Mouse (Mus musculus): ENCODE data around the gene Btbd11. TPM values are rescaled to one million over a fixed set of nuclear protein-coding genes. Genes with fewer than 3 reads are reported as not detected.

Btbd11 gene
- polyA plus RNA-seq, 1 experiment from 2014 or later = 0.77 TPM

- no peak overlapping the region for H3K27ac ChIP-seq (ENCODE audit: low read depth, low read length)
- no peak overlapping the region for H3K9ac ChIP-seq (ENCODE audit: low read depth, low read length)
- H3K4me1 ChIP-seq (ENCODE audit: control insufficient read depth, insufficient read depth, low read length) = no peaks in the 10 kb centered on the region
- H3K4me3 ChIP-seq (ENCODE audit: low read depth, low read length) = no peak overlapping the region
- no peak for ATAC-seq (replicated peaks; ENCODE audit: insufficient number of reproducible peaks, low FRiP score, low TSS enrichment)
- no peaks in the 10 kb centered on the region for H3K36me3 ChIP-seq (ENCODE audit: control insufficient read depth, insufficient read depth, low read length)
- no peak overlapping the region for H3K4me2 ChIP-seq
- WGBS (ENCODE audit: insufficient replicate concordance) = 19% methylated on average over 7 of the region's 7 CpGs
- H3K9me3 ChIP-seq (replicated peaks; ENCODE audit: control insufficient read depth, low read length) = no peaks in the 10 kb centered on the region
- H3K27me3 ChIP-seq (ENCODE audit: control insufficient read depth, insufficient read depth, low read length) = 0 out of 2 replicates have a peak, but pooled peaks cover 4% of the 10 kb centered on the region
These were observed 251.0 kb downstream of the Btbd11 start for GRCm38 (mm10) chr10:85637580-85637979.

- H3K9me3 ChIP-seq (replicated peaks; ENCODE audit: control insufficient read depth, low read length) = no peaks in the 10 kb centered on the region
- 0 out of 2 replicates have a peak, but pooled peaks cover 4% of the 10 kb centered on the region for H3K27me3 ChIP-seq (ENCODE audit: control insufficient read depth, insufficient read depth, low read length)
- H3K4me2 ChIP-seq = no peak overlapping the region
- no peak overlapping the region for H3K4me3 ChIP-seq (ENCODE audit: low read depth, low read length)
- no peaks in the 10 kb centered on the region for H3K36me3 ChIP-seq (ENCODE audit: control insufficient read depth, insufficient read depth, low read length)
- 49% methylated on average over 5 of the region's 5 CpGs for WGBS (ENCODE audit: insufficient replicate concordance)
- H3K9ac ChIP-seq (ENCODE audit: low read depth, low read length) = no peak overlapping the region
- H3K4me1 ChIP-seq (ENCODE audit: control insufficient read depth, insufficient read depth, low read length) = no peaks in the 10 kb centered on the region
- no peak overlapping the region for H3K27ac ChIP-seq (ENCODE audit: low read depth, low read length)
- no peak for ATAC-seq (replicated peaks; ENCODE audit: insufficient number of reproducible peaks, low FRiP score, low TSS enrichment)
These were observed 251.5 kb downstream of the Btbd11 start for GRCm38 (mm10) chr10:85638141-85638540.

GRCm38 (mm10) chr10:85639581-85639980, 253.0 kb downstream of the Btbd11 start:
- Histone ChIP-seq H3K9me3 (replicated peaks; ENCODE audit: control insufficient read depth, low read length) (no peaks in the 10 kb centered on the region), H3K4me1 (ENCODE audit: control insufficient read depth, insufficient read depth, low read length) (no peaks in the 10 kb centered on the region), H3K27me3 (ENCODE audit: control insufficient read depth, insufficient read depth, low read length) (0 out of 2 replicates have a peak, but pooled peaks cover 4% of the 10 kb centered on the region), H3K4me3 (ENCODE audit: low read depth, low read length) (no peak overlapping the region), H3K27ac (ENCODE audit: low read depth, low read length) (no peak overlapping the region), H3K9ac (ENCODE audit: low read depth, low read length) (no peak overlapping the region), H3K4me2 (no peak overlapping the region), H3K36me3 (ENCODE audit: control insufficient read depth, insufficient read depth, low read length) (no peaks in the 10 kb centered on the region)
- WGBS (ENCODE audit: insufficient replicate concordance) = 77% methylated on average over 7 of the region's 7 CpGs
- ATAC-seq (replicated peaks; ENCODE audit: insufficient number of reproducible peaks, low FRiP score, low TSS enrichment) = no peak

- ATAC-seq (replicated peaks; ENCODE audit: insufficient number of reproducible peaks, low FRiP score, low TSS enrichment) = no peak
- H3K4me2 ChIP-seq = no peak overlapping the region
- no peaks in the 10 kb centered on the region for H3K36me3 ChIP-seq (ENCODE audit: control insufficient read depth, insufficient read depth, low read length)
- H3K27me3 ChIP-seq (ENCODE audit: control insufficient read depth, insufficient read depth, low read length) = 0 out of 2 replicates have a peak, but pooled peaks cover 4% of the 10 kb centered on the region
- no peaks in the 10 kb centered on the region for H3K9me3 ChIP-seq (replicated peaks; ENCODE audit: control insufficient read depth, low read length)
- H3K4me1 ChIP-seq (ENCODE audit: control insufficient read depth, insufficient read depth, low read length) = no peaks in the 10 kb centered on the region
- WGBS (ENCODE audit: insufficient replicate concordance) = 70% methylated on average over 8 of the region's 8 CpGs
- H3K4me3 ChIP-seq (ENCODE audit: low read depth, low read length) = no peak overlapping the region
- no peak overlapping the region for H3K9ac ChIP-seq (ENCODE audit: low read depth, low read length)
- H3K27ac ChIP-seq (ENCODE audit: low read depth, low read length) = no peak overlapping the region
These were observed 253.8 kb downstream of the Btbd11 start for GRCm38 (mm10) chr10:85640408-85640807.

- WGBS (ENCODE audit: insufficient replicate concordance) = 82% methylated on average over 6 of the region's 6 CpGs
- no peak for ATAC-seq (replicated peaks; ENCODE audit: insufficient number of reproducible peaks, low FRiP score, low TSS enrichment)
- H3K27me3 ChIP-seq (ENCODE audit: control insufficient read depth, insufficient read depth, low read length) = no peaks in the 10 kb centered on the region
- H3K36me3 ChIP-seq (ENCODE audit: control insufficient read depth, insufficient read depth, low read length) = no peaks in the 10 kb centered on the region
- H3K4me3 ChIP-seq (ENCODE audit: low read depth, low read length) = no peak overlapping the region
- no peak overlapping the region for H3K27ac ChIP-seq (ENCODE audit: low read depth, low read length)
- no peaks in the 10 kb centered on the region for H3K9me3 ChIP-seq (replicated peaks; ENCODE audit: control insufficient read depth, low read length)
- H3K9ac ChIP-seq (ENCODE audit: low read depth, low read length) = no peak overlapping the region
- H3K4me2 ChIP-seq = no peak overlapping the region
- no peaks in the 10 kb centered on the region for H3K4me1 ChIP-seq (ENCODE audit: control insufficient read depth, insufficient read depth, low read length)
These were observed 258.7 kb downstream of the Btbd11 start for GRCm38 (mm10) chr10:85645346-85645745.

GRCm38 (mm10) chr10:85651706-85652105, 265.1 kb downstream of the Btbd11 start:
- ATAC-seq (replicated peaks; ENCODE audit: insufficient number of reproducible peaks, low FRiP score, low TSS enrichment) = no peak
- WGBS (ENCODE audit: insufficient replicate concordance) = 34% methylated on average over 7 of the region's 7 CpGs
- Histone ChIP-seq H3K4me2 (peak overlapping the region; percentile 24; the same call in 1 of the 2 replicates), H3K4me3 (ENCODE audit: low read depth, low read length) (no peak overlapping the region), H3K9ac (ENCODE audit: low read depth, low read length) (no peak overlapping the region), H3K27ac (ENCODE audit: low read depth, low read length) (no peak overlapping the region), H3K9me3 (replicated peaks; ENCODE audit: control insufficient read depth, low read length) (no peaks in the 10 kb centered on the region), H3K4me1 (ENCODE audit: control insufficient read depth, insufficient read depth, low read length) (no peaks in the 10 kb centered on the region), H3K36me3 (ENCODE audit: control insufficient read depth, insufficient read depth, low read length) (no peaks in the 10 kb centered on the region), H3K27me3 (ENCODE audit: control insufficient read depth, insufficient read depth, low read length) (no peaks in the 10 kb centered on the region)

- Histone ChIP-seq H3K4me2 (no peak overlapping the region), H3K27me3 (ENCODE audit: control insufficient read depth, insufficient read depth, low read length) (no peaks in the 10 kb centered on the region), H3K36me3 (ENCODE audit: control insufficient read depth, insufficient read depth, low read length) (no peaks in the 10 kb centered on the region), H3K4me1 (ENCODE audit: control insufficient read depth, insufficient read depth, low read length) (no peaks in the 10 kb centered on the region), H3K27ac (ENCODE audit: low read depth, low read length) (peak overlapping the region; percentile 25; the same call in 1 of the 2 replicates), H3K9me3 (replicated peaks; ENCODE audit: control insufficient read depth, low read length) (no peaks in the 10 kb centered on the region), H3K4me3 (ENCODE audit: low read depth, low read length) (no peak overlapping the region), H3K9ac (ENCODE audit: low read depth, low read length) (no peak overlapping the region)
- WGBS (ENCODE audit: insufficient replicate concordance) = 50% methylated on average over 4 of the region's 4 CpGs
- ATAC-seq (replicated peaks; ENCODE audit: insufficient number of reproducible peaks, low FRiP score, low TSS enrichment) = peak; percentile 73
These were observed 269.3 kb downstream of the Btbd11 start for GRCm38 (mm10) chr10:85655881-85656280.

GRCm38 (mm10) chr10:85657886-85658285, 271.3 kb downstream of the Btbd11 start:
- no peak overlapping the region for H3K4me3 ChIP-seq (ENCODE audit: low read depth, low read length)
- H3K9ac ChIP-seq (ENCODE audit: low read depth, low read length) = no peak overlapping the region
- H3K4me1 ChIP-seq (ENCODE audit: control insufficient read depth, insufficient read depth, low read length) = no peaks in the 10 kb centered on the region
- no peaks in the 10 kb centered on the region for H3K9me3 ChIP-seq (replicated peaks; ENCODE audit: control insufficient read depth, low read length)
- no peak overlapping the region for H3K27ac ChIP-seq (ENCODE audit: low read depth, low read length)
- H3K27me3 ChIP-seq (ENCODE audit: control insufficient read depth, insufficient read depth, low read length) = no peaks in the 10 kb centered on the region
- H3K36me3 ChIP-seq (ENCODE audit: control insufficient read depth, insufficient read depth, low read length) = no peaks in the 10 kb centered on the region
- 78% methylated on average over 10 of the region's 10 CpGs for WGBS (ENCODE audit: insufficient replicate concordance)
- no peak for ATAC-seq (replicated peaks; ENCODE audit: insufficient number of reproducible peaks, low FRiP score, low TSS enrichment)
- H3K4me2 ChIP-seq = no peak overlapping the region

- Histone ChIP-seq H3K27me3 (ENCODE audit: control insufficient read depth, insufficient read depth, low read length) (no peaks in the 10 kb centered on the region), H3K4me1 (ENCODE audit: control insufficient read depth, insufficient read depth, low read length) (no peaks in the 10 kb centered on the region), H3K27ac (ENCODE audit: low read depth, low read length) (no peak overlapping the region), H3K4me2 (no peak overlapping the region), H3K9ac (ENCODE audit: low read depth, low read length) (no peak overlapping the region), H3K4me3 (ENCODE audit: low read depth, low read length) (no peak overlapping the region), H3K9me3 (replicated peaks; ENCODE audit: control insufficient read depth, low read length) (no peaks in the 10 kb centered on the region; the same call in 1 of the 2 replicates), H3K36me3 (ENCODE audit: control insufficient read depth, insufficient read depth, low read length) (no peaks in the 10 kb centered on the region)
- ATAC-seq (replicated peaks; ENCODE audit: insufficient number of reproducible peaks, low FRiP score, low TSS enrichment) = no peak
- WGBS (ENCODE audit: insufficient replicate concordance) = 82% methylated on average over 8 of the region's 8 CpGs
These were observed 286.9 kb downstream of the Btbd11 start for GRCm38 (mm10) chr10:85673512-85673921.
